Mouse (Mus musculus) inflammation-experienced regulatory T-cells, adult 6 months (primary cell): ENCODE results near the gene Ccdc12. TPM values are rescaled to one million over a fixed set of nuclear protein-coding genes. Genes with fewer than 3 reads are reported as not detected.

Source experiments
- ATAC-seq: one replicate; pipeline ENCODE4 v1.8.0; 2017
- polyA plus RNA-seq, 3 experiments: library from polyadenylated mRNA; unstranded; fragments of 100-300 nt; shearing (Covaris generic); gene quantifications; one replicate each; pipeline ENCODE4 v1.2.1; 2017

Gene Ccdc12
- polyA plus RNA-seq, 3 experiments from 2014 or later, result 222 to 259 (median 234) TPM

DNA sequence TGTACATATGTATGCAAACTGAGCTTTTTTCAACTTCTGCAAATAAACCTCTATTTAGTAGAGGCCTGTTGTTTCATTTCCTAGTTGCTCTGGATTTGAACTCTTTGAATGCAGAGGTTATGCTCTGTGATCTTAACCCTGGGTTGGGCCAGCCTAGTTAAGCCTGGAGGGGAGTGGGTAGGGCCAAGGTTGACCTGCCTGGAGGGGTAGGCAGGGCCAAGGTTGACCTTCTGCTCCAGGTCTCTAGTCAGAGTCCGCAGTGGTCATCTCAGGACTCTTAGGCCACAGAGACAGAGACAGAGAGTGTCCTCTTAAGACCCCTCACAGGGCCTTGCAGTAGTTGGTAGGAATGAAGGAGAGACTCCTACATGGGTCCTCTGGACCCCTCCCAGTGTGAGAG is 55.2 kb downstream of the Ccdc12 start:
- ATAC-seq, result no peak

GRCm38 (mm10) chr9:110711996-110712395 is 55.7 kb downstream of the Ccdc12 start:
- no peak for ATAC-seq

- ATAC-seq, result no peak
Observed at GRCm38 (mm10) chr9:110712545-110712944, 56.2 kb downstream of the Ccdc12 start.

DNA sequence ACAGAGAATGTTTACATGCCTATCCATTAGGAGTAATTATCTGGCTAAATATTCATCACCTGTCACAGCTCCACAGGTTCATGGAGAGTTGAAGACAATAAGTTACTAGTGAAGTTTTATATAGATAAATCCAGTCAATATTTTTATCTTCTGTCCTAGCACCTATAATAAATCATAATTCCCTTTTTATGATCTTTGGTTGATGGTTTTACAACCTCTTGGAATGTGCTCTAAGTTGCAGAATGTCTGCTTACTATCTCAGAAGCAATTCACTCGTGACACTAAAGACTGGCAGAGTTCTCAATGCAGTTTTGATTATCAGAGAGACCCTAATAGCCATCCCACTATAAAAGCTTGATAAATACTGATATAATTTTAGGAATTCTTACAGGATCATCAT is 57.1 kb downstream of the Ccdc12 start:
- ATAC-seq, result no peak

DNA sequence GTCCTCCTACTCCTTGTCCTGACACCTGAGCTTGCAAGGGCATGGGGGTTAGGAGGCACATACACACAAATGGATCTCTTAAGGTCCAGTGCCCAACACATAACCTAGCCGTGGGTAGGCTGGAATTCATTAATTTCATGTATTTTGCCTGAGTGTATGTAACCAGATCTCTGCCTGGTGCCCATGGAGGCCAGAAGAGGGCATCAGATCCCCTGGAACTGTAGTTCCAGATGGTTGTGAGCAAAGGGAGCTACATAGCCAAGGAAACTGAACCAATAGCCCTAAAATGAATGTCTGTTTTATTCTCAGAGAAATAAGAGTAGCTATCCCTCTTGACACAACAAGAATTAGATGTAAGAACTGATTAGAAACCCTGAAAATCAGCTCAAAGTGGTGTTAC is 59.1 kb downstream of the Ccdc12 start:
- no peak for ATAC-seq

GRCm38 (mm10) chr9:110716775-110717174 is 60.5 kb downstream of the Ccdc12 start:
- ATAC-seq, result no peak

- ATAC-seq, result no peak
Observed at GRCm38 (mm10) chr9:110718071-110718470, 61.8 kb downstream of the Ccdc12 start.

DNA sequence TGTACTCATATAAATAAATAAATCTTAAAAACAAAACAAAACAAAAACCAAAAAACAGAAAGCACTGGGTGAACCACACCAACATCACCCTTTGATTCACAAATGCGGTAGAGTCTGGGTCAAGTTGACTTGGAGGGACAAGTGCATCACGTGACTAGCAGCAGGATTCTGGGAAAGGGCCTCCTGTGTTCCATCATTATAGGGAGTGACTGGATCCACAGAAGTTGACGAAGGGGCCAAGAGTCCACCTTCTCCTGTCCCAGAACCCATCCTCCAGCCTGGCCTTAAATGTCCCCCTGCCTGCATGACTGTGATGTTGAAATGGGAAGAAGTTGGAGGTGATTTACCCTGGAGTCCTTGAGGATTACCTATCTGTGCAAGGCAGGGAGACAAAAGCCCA is 62.5 kb downstream of the Ccdc12 start:
- no peak for ATAC-seq

GRCm38 (mm10) chr9:110719977-110720376 is 63.7 kb downstream of the Ccdc12 start:
- ATAC-seq, result no peak

GRCm38 (mm10) chr9:110722060-110722459 is 65.8 kb downstream of the Ccdc12 start:
- no peak for ATAC-seq

DNA sequence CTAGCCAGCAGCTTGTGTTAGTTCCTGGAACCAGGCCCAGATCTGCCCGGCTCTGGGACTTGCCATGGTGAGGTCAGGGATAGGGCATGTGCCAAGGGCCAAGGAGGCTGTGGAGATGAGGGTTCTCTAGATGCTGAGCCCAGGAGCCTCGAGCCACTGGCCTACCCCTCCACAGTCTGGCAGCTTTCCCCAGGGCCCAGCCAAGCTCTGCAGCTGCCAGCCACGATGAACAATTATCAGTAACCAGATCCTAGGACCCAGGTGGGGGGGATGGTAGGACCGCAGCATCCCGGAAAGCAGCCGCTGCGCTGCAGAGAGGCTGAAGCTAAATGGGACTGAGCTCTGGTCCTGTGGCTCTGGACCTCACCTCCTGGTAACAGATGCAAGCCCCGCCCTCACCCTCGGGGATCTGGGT is 69.4 kb downstream of the Ccdc12 start:
- ATAC-seq, result no peak

DNA sequence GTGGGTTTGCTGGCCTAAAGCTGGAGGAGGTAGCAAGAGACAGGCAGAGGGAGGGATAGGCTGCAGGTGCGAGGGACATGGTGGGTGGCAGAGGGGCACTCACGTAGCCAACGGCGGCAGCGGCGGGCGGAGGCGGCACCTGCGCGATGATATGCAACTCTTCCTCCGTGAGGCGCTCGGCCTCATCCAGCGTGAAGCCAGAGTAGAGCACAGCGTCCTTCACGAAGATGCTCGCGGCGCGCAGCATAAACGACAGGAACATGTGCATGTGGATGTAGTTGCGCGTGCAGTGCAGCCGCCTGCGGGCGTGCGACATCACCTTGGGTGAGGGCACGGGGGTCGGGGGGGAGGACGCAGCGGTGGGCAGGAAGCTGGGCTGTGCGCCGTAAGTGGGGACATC is 70.6 kb downstream of the Ccdc12 start:
- no peak for ATAC-seq

DNA sequence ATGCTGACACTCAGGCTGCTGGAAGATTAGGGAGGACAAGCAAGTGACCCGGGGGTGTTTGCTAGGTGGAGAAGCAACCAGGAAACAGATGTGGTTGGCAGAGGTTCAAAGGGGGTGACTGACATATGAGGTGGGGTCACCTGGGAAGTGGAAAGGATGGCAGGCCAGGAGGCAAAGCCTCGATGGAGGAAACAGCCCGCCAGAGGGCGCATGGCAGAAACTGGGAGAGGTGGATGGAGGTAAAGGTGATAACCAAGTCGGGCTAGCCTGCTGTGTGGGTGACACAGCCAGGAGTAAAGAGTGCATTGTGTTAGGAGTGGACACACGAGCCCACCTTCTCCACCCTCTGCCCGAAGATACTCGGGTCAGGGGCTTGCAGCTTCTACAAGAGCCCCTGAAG is 73.5 kb downstream of the Ccdc12 start:
- no peak for ATAC-seq

DNA sequence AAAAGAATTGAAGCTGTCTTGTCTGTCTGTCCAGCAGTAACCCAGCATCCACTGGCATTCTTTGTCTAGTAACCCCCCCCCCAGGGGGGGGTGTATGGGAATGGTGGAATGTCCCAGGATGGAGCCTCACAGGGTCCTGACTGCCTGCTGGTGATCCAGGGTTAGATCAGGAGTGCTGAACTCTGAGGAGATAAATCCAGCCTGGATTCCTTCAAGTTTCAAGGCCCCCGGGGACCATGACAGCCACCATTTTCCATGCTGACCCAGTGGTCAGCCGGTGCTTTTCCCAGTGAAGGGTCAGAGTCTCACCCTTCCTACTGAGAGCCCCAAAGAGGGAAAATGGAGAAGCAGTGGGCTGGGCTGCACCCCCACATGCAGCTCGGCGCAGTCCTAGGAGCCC is 75.6 kb downstream of the Ccdc12 start:
- ATAC-seq, result no peak

GRCm38 (mm10) chr9:110732623-110733022 is 76.3 kb downstream of the Ccdc12 start:
- peak; percentile 73 for ATAC-seq

- no peak for ATAC-seq
Observed at GRCm38 (mm10) chr9:110733102-110733501, 76.8 kb downstream of the Ccdc12 start.

- ATAC-seq, result no peak
Observed at GRCm38 (mm10) chr9:110734154-110734553, 77.9 kb downstream of the Ccdc12 start.

DNA sequence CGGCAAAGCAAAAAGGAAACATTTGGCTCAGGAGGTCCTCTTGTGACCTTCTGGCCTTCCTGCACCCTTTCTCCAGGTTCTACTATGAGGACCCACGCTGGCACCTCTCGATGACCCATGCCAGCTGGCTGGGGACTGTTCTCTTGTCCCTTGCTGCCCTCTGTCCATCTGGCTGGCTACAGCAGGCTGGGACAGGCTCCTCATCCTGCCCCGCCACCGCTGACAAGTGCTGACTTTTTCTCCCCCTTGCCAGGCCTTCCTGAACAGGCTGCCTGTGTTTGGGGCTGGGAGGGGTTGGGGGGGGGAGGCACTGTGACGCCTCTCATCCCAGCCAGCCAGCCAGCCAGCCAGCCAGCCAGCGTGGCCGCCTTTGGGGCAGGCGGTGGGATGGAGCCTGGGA is 80.1 kb downstream of the Ccdc12 start:
- ATAC-seq, result no peak

GRCm38 (mm10) chr9:110738054-110738453 is 81.8 kb downstream of the Ccdc12 start:
- no peak for ATAC-seq

- ATAC-seq, result no peak
Observed at GRCm38 (mm10) chr9:110739961-110740360, 83.7 kb downstream of the Ccdc12 start.

DNA sequence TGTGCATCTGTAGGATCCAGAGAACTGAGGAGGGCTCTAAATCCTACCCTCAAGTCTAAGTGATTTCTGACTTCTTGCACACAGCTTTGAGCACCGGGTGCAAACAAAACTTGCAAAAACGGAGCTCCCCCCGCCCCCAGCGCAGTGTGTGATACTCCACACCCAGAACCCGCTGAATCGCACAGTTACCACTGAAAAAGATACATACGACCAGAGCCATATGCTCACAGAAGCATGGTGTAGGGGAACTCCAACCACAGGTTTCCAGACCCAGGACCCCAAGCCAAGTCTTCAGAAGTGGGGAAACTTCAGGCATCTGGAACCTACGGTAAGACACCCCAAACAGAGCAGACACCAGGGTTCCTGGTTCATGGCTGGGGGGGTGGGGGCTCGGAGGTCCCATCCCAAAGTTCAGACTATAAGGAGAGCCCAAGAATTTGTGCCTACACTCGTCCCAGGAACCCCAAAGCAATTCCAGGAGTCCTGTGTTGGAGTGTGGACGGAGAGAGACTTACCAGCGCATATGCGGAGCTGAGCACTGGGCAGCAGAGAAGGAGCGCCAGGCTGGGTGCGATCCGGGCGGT is 85.5 kb downstream of the Ccdc12 start, which contains the start of gene Myl3:
Gene Myl3 (plus strand): TSS at position 151 of the 584 bp plus-strand sequence.
- ATAC-seq, result no peak

- ATAC-seq, result no peak
Observed at GRCm38 (mm10) chr9:110742295-110742950, 86.1 kb downstream of the Ccdc12 start.

- ATAC-seq, result no peak
Observed at GRCm38 (mm10) chr9:110742951-110743455, 86.7 kb downstream of the Ccdc12 start.
